Mouse (Mus musculus): ENCODE data around the gene Mdk.

GRCm38 (mm10) chr2:91932737-91933350 is 747 bp upstream of the Mdk start:
- TF ChIP-seq POLR2A (IDR thresholded peaks at IDR 0.05; ENCODE audit: extremely low read depth, insufficient read depth, low read length), result no peak
- no peak for TF ChIP-seq CTCF (IDR thresholded peaks at IDR 0.05; ENCODE audit: low read depth, low read length)
